Mouse (Mus musculus): ENCODE measurements around the gene Cav3. TPM values are rescaled to one million over a fixed set of nuclear protein-coding genes. Genes with fewer than 3 reads are reported as not detected.

The Cav3 gene
- polyA plus RNA-seq, 1 experiment from 2014 or later: 1.6 TPM

Other genes starting within 250 kb of the Cav3 start
- gene Lmcd1, start 185.7 kb upstream of the Cav3 start, polyA plus RNA-seq (2015; fragmentation: Nextera tagmentation; extraction: Ambion mirVana): 54.9 and 73.0 TPM in 2 replicates
- gene Ssu2, start 71.5 kb upstream of the Cav3 start, polyA plus RNA-seq (2015; fragmentation: Nextera tagmentation; extraction: Ambion mirVana): 2.0 and 2.1 TPM in 2 replicates
- gene Oxtr, start 30.4 kb downstream of the Cav3 start, polyA plus RNA-seq (2015; fragmentation: Nextera tagmentation; extraction: Ambion mirVana): 0.80 and 0.91 TPM in 2 replicates
- 46.4 and 47.8 TPM in 2 replicates for gene Rad18, start 237.2 kb downstream of the Cav3 start, polyA plus RNA-seq (2015; fragmentation: Nextera tagmentation; extraction: Ambion mirVana)